Mouse (Mus musculus) neural tube, embryonic 13.5 days (tissue): ENCODE measurements at regions not wholly inside any gene's neighbourhood (a gene's known extent, or its start where the extent isn't known, plus 50 kb on each side); places are given as distances from the start of the nearest gene placed in this dataset.

Experiments used
- ATAC-seq: fragments of 200-750 bp; cut with Nextera tagmentation; 2 replicates; pipeline ENCODE4 v1.8.0; 2017; ENCODE audit warnings: low read depth, mild to moderate bottlenecking, moderate TSS enrichment, moderate library complexity
- H3K27ac ChIP-seq: fragments of 300-500 bp; sonication (generic); replicated peaks from 2 replicates; pipeline ENCODE4 v1.5.1; 2015; ENCODE audit warnings: moderate library complexity, mild to moderate bottlenecking, inconsistent platforms
- H3K27me3 ChIP-seq: fragments of 300-500 bp; sonication (generic); 2 replicates; pipeline ENCODE4 v1.6.1; 2015; ENCODE audit warnings: mild to moderate bottlenecking, inconsistent platforms
- H3K36me3 ChIP-seq: fragments of 300-500 bp; sonication (generic); 2 replicates; pipeline ENCODE4 v1.6.1; 2015; ENCODE audit warnings: mild to moderate bottlenecking, inconsistent platforms
- H3K4me1 ChIP-seq: fragments of 300-500 bp; sonication (generic); replicated peaks from 2 replicates; pipeline ENCODE4 v1.6.1; 2015; ENCODE audit warnings: inconsistent platforms
- H3K4me2 ChIP-seq: fragments of 300-500 bp; sonication (generic); 2 replicates; pipeline ENCODE4 v1.6.1; 2015; ENCODE audit warnings: inconsistent platforms, mild to moderate bottlenecking, moderate library complexity
- H3K4me3 ChIP-seq: fragments of 300-500 bp; sonication (generic); 2 replicates; pipeline ENCODE4 v1.5.1; 2015; ENCODE audit warnings: mild to moderate bottlenecking, inconsistent platforms
- H3K9ac ChIP-seq: fragments of 300-500 bp; sonication (generic); 2 replicates; pipeline ENCODE4 v1.6.1; 2015; ENCODE audit warnings: moderate library complexity, mild to moderate bottlenecking, inconsistent platforms
- H3K9me3 ChIP-seq: fragments of 300-500 bp; sonication (generic); 2 replicates; pipeline ENCODE4 v1.6.1; 2016; ENCODE audit warnings: inconsistent platforms
- WGBS: fragments of 180-500 bp; shearing (Covaris S2); methylation state at CpG from one replicate; pipeline ENCODE4 v1.1.7; 2015; 5-methylcytosine and 5-hydroxymethylcytosine counted together

DNA sequence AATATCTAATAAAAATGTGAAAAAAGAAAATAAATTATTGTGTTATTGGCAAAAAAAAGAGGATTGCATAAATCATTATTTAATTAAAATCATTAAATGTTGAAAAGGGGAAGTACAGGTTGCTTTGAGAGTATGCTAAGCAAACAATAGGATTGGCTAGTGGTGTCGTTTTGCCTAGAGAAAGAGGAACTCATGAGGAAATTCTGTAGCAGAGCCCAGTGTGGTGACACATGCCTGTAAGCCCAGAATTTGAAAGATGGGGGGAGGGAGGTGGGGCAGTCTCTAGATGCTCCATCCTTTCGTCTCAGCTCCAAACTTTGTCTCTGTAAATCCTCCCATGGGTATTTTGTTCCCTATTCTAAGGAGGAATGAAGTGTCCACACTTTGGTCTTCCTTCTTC, 388.3 kb downstream of the Rpl36a-ps1 start:
- no peak for ATAC-seq
- H3K4me3 ChIP-seq = no peak overlapping the region

GRCm38 (mm10) chr14:98596252-98596651, 397.9 kb downstream of the Rpl36a-ps1 start:
- ATAC-seq = no peak
- Histone ChIP-seq H3K9me3 (no peaks in the 10 kb centered on the region), H3K4me1 (no peaks in the 10 kb centered on the region), H3K9ac (no peak overlapping the region), H3K36me3 (no peaks in the 10 kb centered on the region), H3K27me3 (no peaks in the 10 kb centered on the region), H3K27ac (no peak overlapping the region), H3K4me2 (no peak overlapping the region), H3K4me3 (no peak overlapping the region)
- 92% methylated on average over 2 of the region's 2 CpGs for WGBS

More for the DNA sequence above, 388.3 kb downstream of the Rpl36a-ps1 start:
- Histone ChIP-seq H3K27me3 (no peaks in the 10 kb centered on the region), H3K9ac (no peak overlapping the region), H3K9me3 (no peaks in the 10 kb centered on the region), H3K36me3 (no peaks in the 10 kb centered on the region), H3K27ac (no peak overlapping the region), H3K4me2 (no peak overlapping the region), H3K4me1 (no peaks in the 10 kb centered on the region)
- 66% methylated on average over 2 of the region's 2 CpGs for WGBS

DNA sequence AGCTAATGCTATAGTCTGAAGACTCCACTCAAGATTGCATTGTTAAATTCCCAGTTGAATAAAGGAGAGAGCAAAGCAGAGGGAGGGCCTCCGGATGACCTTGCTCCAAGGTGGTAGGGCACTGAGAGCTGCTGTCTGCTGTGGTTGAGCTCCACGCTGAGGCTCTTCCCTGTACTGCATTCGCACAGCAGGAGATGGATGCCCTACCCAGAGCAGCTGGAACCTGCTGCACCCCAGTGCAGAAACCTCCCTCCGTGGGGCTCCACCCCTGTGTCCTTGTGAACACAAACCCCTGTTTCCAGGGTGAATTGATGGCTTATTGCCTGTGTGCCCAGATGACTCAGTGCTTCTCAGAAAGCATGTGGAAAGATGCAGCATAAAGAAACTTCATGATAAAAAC, 404.3 kb downstream of the Rpl36a-ps1 start:
- peaks cover 4% of the 10 kb centered on the region for H3K4me1 ChIP-seq
- H3K36me3 ChIP-seq = no peaks in the 10 kb centered on the region
- no peak overlapping the region for H3K27ac ChIP-seq
- WGBS = 5% methylated on average over 4 of the region's 4 CpGs
- no peak overlapping the region for H3K4me2 ChIP-seq
- no peaks in the 10 kb centered on the region for H3K9me3 ChIP-seq
- H3K27me3 ChIP-seq = no peaks in the 10 kb centered on the region
- no peak overlapping the region for H3K4me3 ChIP-seq
- no peak overlapping the region for H3K9ac ChIP-seq
- peak; percentile 76 for ATAC-seq

DNA sequence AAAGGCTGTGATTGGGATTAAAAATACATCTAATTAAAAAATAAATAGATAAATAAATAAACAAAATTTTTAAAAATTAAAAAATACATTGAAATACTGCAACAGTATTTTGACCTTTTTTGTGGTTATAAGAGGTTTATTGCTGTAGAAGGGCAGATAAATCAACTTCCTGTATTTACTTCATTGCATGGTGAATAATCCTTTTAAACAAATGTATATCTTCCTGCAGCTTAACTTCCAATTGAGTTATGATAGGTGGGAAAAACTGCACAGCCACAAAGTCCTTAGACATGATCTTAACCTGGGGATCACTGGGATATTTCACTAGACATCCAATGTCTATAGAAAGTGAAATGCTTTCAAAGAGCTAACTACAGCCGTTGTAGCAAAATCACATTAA, 402.1 kb upstream of the Dach1 start:
- WGBS = 85% methylated on average over 1 of the region's 1 CpGs
- no peak overlapping the region for H3K4me3 ChIP-seq
- H3K27me3 ChIP-seq = no peaks in the 10 kb centered on the region
- H3K36me3 ChIP-seq = no peaks in the 10 kb centered on the region
- H3K9ac ChIP-seq = no peak overlapping the region
- H3K9me3 ChIP-seq = no peaks in the 10 kb centered on the region
- no peaks in the 10 kb centered on the region for H3K4me1 ChIP-seq
- ATAC-seq = no peak
- H3K27ac ChIP-seq = no peak overlapping the region
- H3K4me2 ChIP-seq = no peak overlapping the region

DNA sequence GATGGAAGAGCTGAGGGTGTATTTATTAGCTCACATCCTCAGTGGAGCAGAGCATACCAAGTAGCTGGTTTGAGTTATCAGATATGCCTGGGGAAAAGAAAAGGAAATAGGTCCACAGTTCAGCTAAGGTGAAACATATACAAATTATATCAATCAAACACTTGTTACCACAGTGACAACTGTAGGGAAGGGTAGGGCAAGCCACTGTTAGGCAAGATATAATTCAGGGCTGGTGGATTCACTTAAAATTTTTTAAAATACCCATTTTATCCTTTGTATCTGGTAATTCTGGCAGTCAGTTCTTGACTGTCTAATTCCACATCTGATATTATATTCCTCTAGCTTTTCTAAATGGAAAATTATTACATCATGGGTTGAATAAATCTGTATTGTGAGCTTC, 392.4 kb upstream of the Dach1 start:
- ATAC-seq = no peak
- H3K4me1 ChIP-seq = no peaks in the 10 kb centered on the region
- H3K9me3 ChIP-seq = no peaks in the 10 kb centered on the region
- H3K4me3 ChIP-seq = no peak overlapping the region
- no peak overlapping the region for H3K4me2 ChIP-seq
- H3K9ac ChIP-seq = no peak overlapping the region
- no peaks in the 10 kb centered on the region for H3K27me3 ChIP-seq
- H3K27ac ChIP-seq = no peak overlapping the region
- no peaks in the 10 kb centered on the region for H3K36me3 ChIP-seq

GRCm38 (mm10) chr14:98539792-98540191, 370.2 kb upstream of the Dach1 start:
- H3K27me3 ChIP-seq = no peaks in the 10 kb centered on the region
- no peaks in the 10 kb centered on the region for H3K9me3 ChIP-seq
- WGBS = 90% methylated on average over 1 of the region's 1 CpGs
- no peak overlapping the region for H3K4me2 ChIP-seq
- peaks cover 26% of the 10 kb centered on the region for H3K4me1 ChIP-seq
- no peak overlapping the region for H3K9ac ChIP-seq
- no peaks in the 10 kb centered on the region for H3K36me3 ChIP-seq
- H3K4me3 ChIP-seq = no peak overlapping the region
- H3K27ac ChIP-seq = no peak overlapping the region
- ATAC-seq = no peak

- no peak overlapping the region for H3K4me3 ChIP-seq
- H3K36me3 ChIP-seq = no peaks in the 10 kb centered on the region
- no peak overlapping the region for H3K9ac ChIP-seq
- no peak overlapping the region for H3K27ac ChIP-seq
- H3K4me2 ChIP-seq = no peak overlapping the region
- peaks cover 36% of the 10 kb centered on the region for H3K4me1 ChIP-seq
- H3K27me3 ChIP-seq = no peaks in the 10 kb centered on the region
- ATAC-seq = no peak
- WGBS = 13% methylated on average over 4 of the region's 4 CpGs
- H3K9me3 ChIP-seq = no peaks in the 10 kb centered on the region
These were observed 368.7 kb upstream of the Dach1 start for GRCm38 (mm10) chr14:98538267-98538666.

GRCm38 (mm10) chr14:98533600-98533999, 364.0 kb upstream of the Dach1 start:
- 67% methylated on average over 10 of the region's 10 CpGs for WGBS
- no peak for ATAC-seq

GRCm38 (mm10) chr14:98520966-98521365, 351.4 kb upstream of the Dach1 start:
- no peak overlapping the region for H3K4me3 ChIP-seq
- WGBS = 92% methylated on average over 3 of the region's 3 CpGs
- no peaks in the 10 kb centered on the region for H3K9me3 ChIP-seq

More at GRCm38 (mm10) chr14:98533600-98533999, 364.0 kb upstream of the Dach1 start:
- H3K4me1 ChIP-seq = peaks cover 33% of the 10 kb centered on the region
- H3K36me3 ChIP-seq = no peaks in the 10 kb centered on the region
- H3K4me3 ChIP-seq = no peak overlapping the region
- no peak overlapping the region for H3K27ac ChIP-seq
- no peaks in the 10 kb centered on the region for H3K27me3 ChIP-seq
- H3K9me3 ChIP-seq = no peaks in the 10 kb centered on the region
- no peak overlapping the region for H3K9ac ChIP-seq
- H3K4me2 ChIP-seq = no peak overlapping the region

GRCm38 (mm10) chr14:98505321-98505720, 335.8 kb upstream of the Dach1 start:
- Histone ChIP-seq H3K9ac (no peak overlapping the region), H3K27ac (no peak overlapping the region), H3K4me2 (no peak overlapping the region), H3K9me3 (no peaks in the 10 kb centered on the region), H3K4me3 (no peak overlapping the region), H3K27me3 (no peaks in the 10 kb centered on the region), H3K4me1 (peaks cover 6% of the 10 kb centered on the region; the same call in 1 of the 2 replicates), H3K36me3 (no peaks in the 10 kb centered on the region)
- ATAC-seq = no peak
- 88% methylated on average over 6 of the region's 6 CpGs for WGBS

More at GRCm38 (mm10) chr14:98520966-98521365, 351.4 kb upstream of the Dach1 start:
- Histone ChIP-seq H3K27me3 (no peaks in the 10 kb centered on the region), H3K9ac (no peak overlapping the region), H3K27ac (no peak overlapping the region), H3K36me3 (no peaks in the 10 kb centered on the region), H3K4me1 (no peaks in the 10 kb centered on the region), H3K4me2 (no peak overlapping the region)
- ATAC-seq = no peak

DNA sequence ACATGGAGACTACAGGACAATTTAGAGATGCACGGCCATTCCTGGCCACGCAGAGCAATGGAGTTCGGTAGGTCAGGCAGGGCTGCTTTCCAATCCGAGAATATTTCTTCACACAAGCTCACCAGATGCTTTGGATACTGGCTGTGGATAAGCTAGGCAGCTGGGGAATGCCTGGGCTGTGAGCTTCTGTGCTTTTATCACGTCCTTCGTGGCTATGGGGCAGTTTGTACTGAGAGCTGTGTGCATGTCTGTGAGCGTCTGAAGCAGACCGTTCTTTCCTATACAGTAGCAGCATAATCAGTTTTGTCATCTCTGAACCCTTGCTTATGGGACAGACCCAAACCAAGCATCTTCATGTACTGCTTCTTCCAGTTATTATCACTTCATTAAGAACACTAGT, 307.9 kb upstream of the Dach1 start:
- no peak overlapping the region for H3K9ac ChIP-seq
- H3K27me3 ChIP-seq = no peaks in the 10 kb centered on the region
- no peak overlapping the region for H3K4me3 ChIP-seq
- H3K4me1 ChIP-seq = no peaks in the 10 kb centered on the region; the same call in 1 of the 2 replicates
- H3K4me2 ChIP-seq = no peak overlapping the region
- WGBS = 87% methylated on average over 8 of the region's 8 CpGs
- no peak for ATAC-seq
- H3K27ac ChIP-seq = no peak overlapping the region
- no peaks in the 10 kb centered on the region for H3K9me3 ChIP-seq
- no peaks in the 10 kb centered on the region for H3K36me3 ChIP-seq

DNA sequence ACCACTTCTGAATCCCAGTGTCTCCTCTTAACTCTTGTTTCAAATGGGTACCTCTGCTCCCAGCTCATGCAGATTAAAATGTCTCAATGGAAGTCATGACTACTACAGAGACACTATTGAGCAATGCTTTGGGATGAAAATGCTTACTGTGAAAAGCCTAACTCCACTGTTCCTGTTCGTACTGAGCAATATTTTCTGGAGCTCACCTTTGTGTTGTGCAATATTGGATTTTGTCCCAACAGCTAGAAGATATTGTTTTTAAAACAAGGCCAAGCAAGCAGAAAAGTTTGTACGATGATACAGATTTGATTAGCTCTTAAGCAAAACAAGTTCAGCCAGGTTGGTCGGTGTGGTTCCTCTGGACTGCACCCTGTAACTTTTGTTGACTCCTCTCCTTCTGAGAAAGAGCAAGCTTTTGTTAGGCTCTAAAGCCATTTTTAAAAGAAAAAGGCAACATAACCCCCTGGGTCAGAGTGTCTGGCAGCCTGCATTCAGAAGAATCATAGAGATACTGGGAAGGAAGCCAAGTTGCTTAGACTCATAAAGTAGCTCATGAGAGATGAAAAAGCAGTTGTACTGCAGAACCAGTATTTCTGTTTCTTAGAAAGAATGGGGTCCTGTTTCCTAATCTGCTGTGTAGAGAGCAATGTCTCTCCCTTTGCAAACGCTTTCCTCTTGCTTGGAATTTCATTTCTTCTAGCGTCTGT, 302.4 kb upstream of the Dach1 start:
- Histone ChIP-seq H3K4me3 (no peak overlapping the region), H3K9me3 (no peaks in the 10 kb centered on the region), H3K4me2 (no peak overlapping the region), H3K27me3 (no peaks in the 10 kb centered on the region), H3K27ac (0 out of 2 replicates have a peak overlapping the region, but pooled peaks have one; percentile 9), H3K9ac (no peak overlapping the region), H3K36me3 (no peaks in the 10 kb centered on the region), H3K4me1 (peaks cover 7% of the 10 kb centered on the region; the same call in 1 of the 2 replicates)
- ATAC-seq = peak; percentile 50; the same call in 1 of the 2 replicates
- 41% methylated on average over 5 of the region's 5 CpGs for WGBS

- H3K4me1 ChIP-seq = no peaks in the 10 kb centered on the region
- H3K9ac ChIP-seq = no peak overlapping the region
- no peak overlapping the region for H3K4me3 ChIP-seq
- H3K27me3 ChIP-seq = no peaks in the 10 kb centered on the region
- ATAC-seq = no peak
- H3K27ac ChIP-seq = no peak overlapping the region
- H3K4me2 ChIP-seq = no peak overlapping the region
- no peaks in the 10 kb centered on the region for H3K36me3 ChIP-seq
- 72% methylated on average over 1 of the region's 1 CpGs for WGBS
- no peaks in the 10 kb centered on the region for H3K9me3 ChIP-seq
These were observed 284.9 kb upstream of the Dach1 start for GRCm38 (mm10) chr14:98454461-98454860.
